Comparison of ENCODE assay signal across 8 mouse cellular contexts in genomic region chr9:101075694-101076093, GRCm38 (mm10). TPM values are rescaled to one million over a fixed set of nuclear protein-coding genes. Genes with fewer than 3 reads are reported as not detected.
DNase-seq lines count a peak whose midpoint lies in the region; ATAC-seq and TF ChIP-seq lines count a peak whose summit lies in the region.

No protein-coding gene starts in this region.

- TF ChIP-seq CTCF in gastrocnemius, adult 2 months (IDR thresholded peaks at IDR 0.05), result no peak
- TF ChIP-seq CTCF in CH12.LX (conservative IDR thresholded peaks at IDR 0.05 in 1 of 2, IDR thresholded peaks at IDR 0.05 in 1 of 2; ENCODE audit: low read depth in 2 of 2, low read length in 2 of 2), result no peak
- no peak for TF ChIP-seq CTCF in liver, embryonic 14.5 days (IDR thresholded peaks at IDR 0.05; ENCODE audit: low read depth)

- intact Hi-C loops in gastrocnemius, adult 2 months (cut with DNase I), result no loop called here
- intact Hi-C loops in left cerebral cortex, postnatal 10 days (cut with DNase I), result no loop called here

- no peak for TF ChIP-seq RAD21 in CH12.LX (IDR thresholded peaks at IDR 0.05; ENCODE audit: low read depth, low read length)

- dilution Hi-C loops in CH12.LX (cut with MboI; ENCODE audit: extremely low pct_ligation_motif_present, extremely low pct_unique_long_range_greater_than_20kb, low sequenced_read_pairs), result no loop called here

- H3K36me3 ChIP-seq in CH12.LX (replicated peaks in 1 of 2; ENCODE audit: control insufficient read depth in 1 of 2, insufficient read depth in 1 of 2, low read length in 1 of 2), result peaks cover 0 to 17% of the 10 kb centered on the region in 2 experiments
- no peaks in the 10 kb centered on the region for H3K36me3 ChIP-seq in forebrain, embryonic 16.5 days (ENCODE audit: control insufficient read depth, insufficient read depth)
- H3K36me3 ChIP-seq in liver, embryonic 14.5 days (replicated peaks; ENCODE audit: control insufficient read depth, insufficient read depth, low read depth), result peaks cover 5% of the 10 kb centered on the region; the same call in 1 of the 2 replicates

- H3K79me2 ChIP-seq in CH12.LX (replicated peaks; ENCODE audit: control insufficient read depth, extremely low read depth, insufficient read depth, poor library complexity, severe bottlenecking), result peaks cover 59% of the 10 kb centered on the region

- H3K4me2 ChIP-seq in CH12.LX (ENCODE audit: insufficient read depth, low read depth, poor library complexity, severe bottlenecking), result peak overlapping the region; percentile 54; the same call in 1 of the 2 replicates
- peak overlapping the region; percentile 83 for H3K4me2 ChIP-seq in forebrain, embryonic 16.5 days (ENCODE audit: low read length)
- H3K4me2 ChIP-seq in liver, embryonic 14.5 days (ENCODE audit: low read depth), result peak overlapping the region; percentile 95

- in situ Hi-C loops in CH12.LX (cut with MboI; ENCODE audit: low pct_ligation_motif_present, low pct_unique_long_range_greater_than_20kb, low sequenced_read_pairs), result no loop called here

- TF ChIP-seq EP300 in CH12.LX (IDR thresholded peaks at IDR 0.05; ENCODE audit: low read length), result no peak
- TF ChIP-seq EP300 in liver, embryonic 14.5 days (IDR thresholded peaks at IDR 0.05; ENCODE audit: low read depth), result no peak

- H3K4me3 ChIP-seq in gastrocnemius, adult 2 months, result peak overlapping the region; percentile 93
- H3K4me3 ChIP-seq in CH12.LX (replicated peaks in 1 of 3; ENCODE audit: low read depth in 2 of 3, low read length in 2 of 3, poor library complexity in 1 of 3), result peak overlapping the region; percentile 86 to 98 (median 97)
- H3K4me3 ChIP-seq in forebrain, embryonic 16.5 days (replicated peaks; ENCODE audit: low read length), result peak overlapping the region; percentile 98
- H3K4me3 ChIP-seq in liver, embryonic 14.5 days (ENCODE audit: insufficient read depth in 1 of 2, low read depth in 2 of 2, low read length in 2 of 2), result peak overlapping the region; percentile 89 to 98

- peaks cover 6 to 25% of the 10 kb centered on the region in 2 experiments; a peak in 3 of 4 replicates for H3K4me1 ChIP-seq in CH12.LX (ENCODE audit: control insufficient read depth in 1 of 2, insufficient read depth in 2 of 2)
- peaks cover 22% of the 10 kb centered on the region for H3K4me1 ChIP-seq in forebrain, embryonic 16.5 days (replicated peaks; ENCODE audit: control insufficient read depth, insufficient read depth, low read length)
- H3K4me1 ChIP-seq in liver, embryonic 14.5 days (replicated peaks; ENCODE audit: control insufficient read depth in 2 of 2, insufficient read depth in 2 of 2, low read length in 1 of 2), result peaks cover 18 to 21% of the 10 kb centered on the region in 2 experiments

- ATAC-seq in forebrain, embryonic 16.5 days, result no peak
- ATAC-seq in liver, embryonic 14.5 days (ENCODE audit: insufficient read depth), result no peak

- no peak for TF ChIP-seq POLR2A in CH12.LX (IDR thresholded peaks at IDR 0.05; ENCODE audit: low read depth, low read length)

- no peaks in the 10 kb centered on the region for H3K9me3 ChIP-seq in CH12.LX (replicated peaks; ENCODE audit: low read length)
- no peaks in the 10 kb centered on the region for H3K9me3 ChIP-seq in forebrain, embryonic 16.5 days (ENCODE audit: control insufficient read depth, low read length)
- no peaks in the 10 kb centered on the region for H3K9me3 ChIP-seq in liver, embryonic 14.5 days (ENCODE audit: control insufficient read depth, low read length)

- DNase-seq in gastrocnemius, adult 2 months, result no peak
- no peak for DNase-seq in gastrocnemius, postnatal 10 days
- no peak for DNase-seq in CH12.LX (ENCODE audit: extremely low read depth)
- no peak for DNase-seq in liver, embryonic 14.5 days (ENCODE audit: low read depth in 3 of 3, low spot score in 3 of 3)
- no peak for DNase-seq in frontal cortex, postnatal 25 days (ENCODE audit: low spot score in 2 of 2)
- DNase-seq in cerebellum, postnatal 14 days, result no peak
- no peak for DNase-seq in left cerebral cortex, postnatal 10 days (ENCODE audit: extremely low spot score in 1 of 2, low spot score in 2 of 2)

- H3K27ac ChIP-seq in gastrocnemius, adult 2 months, result peak overlapping the region; percentile 100
- H3K27ac ChIP-seq in CH12.LX (ENCODE audit: insufficient read depth, low read depth), result no peak overlapping the region
- no peak overlapping the region for H3K27ac ChIP-seq in forebrain, embryonic 16.5 days (ENCODE audit: low read length)
- no peak overlapping the region for H3K27ac ChIP-seq in liver, embryonic 14.5 days

- peak overlapping the region; percentile 99 for H3K9ac ChIP-seq in CH12.LX (ENCODE audit: insufficient read depth, low read depth)
- peak overlapping the region; percentile 99 for H3K9ac ChIP-seq in forebrain, embryonic 16.5 days (replicated peaks; ENCODE audit: low read depth, low read length)
- H3K9ac ChIP-seq in liver, embryonic 14.5 days (replicated peaks), result peak overlapping the region; percentile 89

- H3K27me3 ChIP-seq in CH12.LX (replicated peaks), result no peaks in the 10 kb centered on the region
- no peaks in the 10 kb centered on the region for H3K27me3 ChIP-seq in forebrain, embryonic 16.5 days (replicated peaks; ENCODE audit: control insufficient read depth, insufficient read depth, low read length)
- H3K27me3 ChIP-seq in liver, embryonic 14.5 days (ENCODE audit: control insufficient read depth, insufficient read depth, low read length), result no peaks in the 10 kb centered on the region

- WGBS in forebrain, embryonic 16.5 days, result 0% methylated on average over 8 of the region's 8 CpGs
- WGBS in liver, embryonic 14.5 days (ENCODE audit: insufficient replicate concordance), result under 1% methylated on average over 8 of the region's 8 CpGs

TF ChIP-seq in CH12.LX, 34 proteins besides CTCF, POLR2A, EP300 and RAD21:
- TF ChIP-seq MXI1 (IDR thresholded peaks at IDR 0.05; ENCODE audit: low read depth, low read length), result no peak
- TF ChIP-seq KAT2A (IDR thresholded peaks at IDR 0.05; ENCODE audit: insufficient replicate concordance, low read length), result no peak
- TF ChIP-seq E2F4 (IDR thresholded peaks at IDR 0.05; ENCODE audit: insufficient replicate concordance, low read depth, low read length), result no peak
- no peak for TF ChIP-seq MEF2A (IDR thresholded peaks at IDR 0.05; ENCODE audit: borderline replicate concordance, low read depth, low read length)
- no peak for TF ChIP-seq TBP (conservative IDR thresholded peaks at IDR 0.05; ENCODE audit: low read depth, low read length)
- peak; percentile 36 for TF ChIP-seq SIN3A (IDR thresholded peaks at IDR 0.05; ENCODE audit: low read length)
- no peak for TF ChIP-seq CHD2 (IDR thresholded peaks at IDR 0.05; ENCODE audit: low read length)
- no peak for TF ChIP-seq UBTF (IDR thresholded peaks at IDR 0.05; ENCODE audit: low read depth, low read length)
- TF ChIP-seq JUN (IDR thresholded peaks at IDR 0.05; ENCODE audit: insufficient read depth, low read depth, low read length), result no peak
- TF ChIP-seq IRF4 (IDR thresholded peaks at IDR 0.05; ENCODE audit: low read depth, low read length), result no peak
- peak; percentile 48; the same call in 1 of the 2 replicates for TF ChIP-seq CHD1 (IDR thresholded peaks at IDR 0.05; ENCODE audit: low read depth, low read length)
- no peak for TF ChIP-seq USF2 (conservative IDR thresholded peaks at IDR 0.05; ENCODE audit: low read depth, low read length)
- no peak for TF ChIP-seq ZNF384 (IDR thresholded peaks at IDR 0.05; ENCODE audit: low read depth, low read length)
- TF ChIP-seq BHLHE40 (IDR thresholded peaks at IDR 0.05; ENCODE audit: low read depth, low read length), result no peak
- no peak for TF ChIP-seq POLR2AphosphoS2 (IDR thresholded peaks at IDR 0.05; ENCODE audit: low read depth, low read length)
- no peak for TF ChIP-seq GABPA (IDR thresholded peaks at IDR 0.05; ENCODE audit: insufficient replicate concordance, low read depth, low read length)
- TF ChIP-seq NRF1 (IDR thresholded peaks at IDR 0.05; ENCODE audit: low read depth, low read length), result no peak
TF ChIP-seq in CH12.LX: peak in this region for 2.

RNA-seq across cellular contexts. Expression of gene Msl2, which starts 1.8 kb away (rescaled TPM):
- total RNA-seq in gastrocnemius, adult 2 months (2021), result 10 to 100 TPM; 28.4 to 29.3 TPM
- 10 to 100 TPM; 25.3 to 28.5 TPM for total RNA-seq in gastrocnemius, postnatal 10 days (2021)
- 15.5 and 18.6 TPM in 2 replicates for total RNA-seq in CH12.LX (2012; rRNA removed)
- 18.7 and 19.7 TPM in 2 replicates for total RNA-seq in CH12.LX (2014; rRNA removed)
- 26.1 and 30.8 TPM in 2 replicates for polyA plus RNA-seq in CH12.LX (2012; ENCODE audit: insufficient read length, low read depth)
- polyA plus RNA-seq in forebrain, embryonic 16.5 days (2015; fragmentation: Nextera tagmentation; extraction: Ambion mirVana), result 5.0 and 5.4 TPM in 2 replicates
- polyA plus RNA-seq in liver, embryonic 14.5 days (2012; rRNA removed), result 8.2 and 9.4 TPM in 2 replicates
- polyA plus RNA-seq in liver, embryonic 14.5 days (2014; fragmentation: Nextera tagmentation; extraction: Ambion mirVana), result 2.3 and 2.5 TPM in 2 replicates
- 10 to 100 TPM; 58.1 to 58.3 TPM for total RNA-seq in left cerebral cortex, postnatal 10 days (2021)

RNA-seq across cellular contexts. Expression of gene Pccb, which starts 41.0 kb away (rescaled TPM):
- 10 to 100 TPM; 56.5 to 70.8 TPM for total RNA-seq in gastrocnemius, adult 2 months (2021)
- 10 to 100 TPM; 45.3 to 55.6 TPM for total RNA-seq in gastrocnemius, postnatal 10 days (2021)
- total RNA-seq in CH12.LX (2012; rRNA removed) (17.3 and 18.7 TPM in 2 replicates), CH12.LX (2014; rRNA removed) (17.7 and 18.4 TPM in 2 replicates)
- polyA plus RNA-seq in CH12.LX (2012; ENCODE audit: insufficient read length, low read depth), result 26.3 and 31.6 TPM in 2 replicates
- 19.9 and 20.7 TPM in 2 replicates for polyA plus RNA-seq in forebrain, embryonic 16.5 days (2015; fragmentation: Nextera tagmentation; extraction: Ambion mirVana)
- 12.8 and 15.7 TPM in 2 replicates for polyA plus RNA-seq in liver, embryonic 14.5 days (2012; rRNA removed)
- polyA plus RNA-seq in liver, embryonic 14.5 days (2014; fragmentation: Nextera tagmentation; extraction: Ambion mirVana), result 6.4 and 7.8 TPM in 2 replicates
- 10 to 100 TPM; 54.1 to 56.4 TPM for total RNA-seq in left cerebral cortex, postnatal 10 days (2021)
